Mouse (Mus musculus): ENCODE measurements around the gene Klra1. TPM values are rescaled to one million over a fixed set of nuclear protein-coding genes. Genes with fewer than 3 reads are reported as not detected.
"Not testable (repeated sequence)": the region's sequence is repeated elsewhere in the genome, so short reads cannot be mapped to it uniquely, and the experiment has no call there.

The Klra1 gene
- total RNA-seq (2022) = not detected

DNA sequence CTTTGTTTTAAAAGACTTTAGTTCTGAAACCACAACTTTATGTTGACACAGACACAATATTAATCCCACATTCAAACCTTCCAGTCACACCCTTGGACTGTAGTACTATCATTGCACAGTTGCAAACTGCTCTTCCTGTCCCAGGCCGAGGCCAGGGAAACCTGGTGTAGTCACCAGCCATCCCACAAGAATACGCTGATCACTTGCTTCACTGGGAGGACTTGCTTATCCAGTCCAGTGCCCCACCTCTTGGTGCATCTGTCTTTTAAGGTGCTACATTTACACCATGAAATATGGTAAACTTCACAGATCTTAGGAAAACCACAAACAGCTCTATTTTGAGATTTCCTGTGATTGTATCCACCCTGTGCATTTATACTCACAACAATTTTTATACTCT is at the start of gene Klra1:
Gene Klra1 (minus strand): TSS at position 125 of the 400 bp plus-strand sequence.
- no peak for DNase-seq (ENCODE audit: low spot score in 2 of 2)

DNA sequence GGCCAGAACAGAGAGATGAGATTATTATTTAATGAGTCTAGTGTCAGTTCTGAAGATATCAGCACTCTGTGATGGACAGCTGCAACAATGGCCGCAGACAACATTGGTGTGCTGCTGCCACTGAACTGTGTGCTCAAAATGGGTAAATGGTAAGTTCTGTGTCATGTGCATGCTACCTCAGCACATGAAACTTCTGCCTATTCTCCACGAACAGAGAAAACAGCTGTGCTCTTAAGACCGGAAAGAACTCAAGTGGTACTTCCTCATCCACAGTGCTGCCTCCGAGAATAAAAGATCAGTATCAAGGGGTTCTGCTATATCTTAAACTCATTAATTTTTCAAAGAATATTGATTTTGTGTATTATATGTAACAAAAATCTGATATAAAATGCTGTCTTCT is 42.8 kb upstream of the Klra1 start:
- no peak for DNase-seq (ENCODE audit: low spot score in 2 of 2)

DNA sequence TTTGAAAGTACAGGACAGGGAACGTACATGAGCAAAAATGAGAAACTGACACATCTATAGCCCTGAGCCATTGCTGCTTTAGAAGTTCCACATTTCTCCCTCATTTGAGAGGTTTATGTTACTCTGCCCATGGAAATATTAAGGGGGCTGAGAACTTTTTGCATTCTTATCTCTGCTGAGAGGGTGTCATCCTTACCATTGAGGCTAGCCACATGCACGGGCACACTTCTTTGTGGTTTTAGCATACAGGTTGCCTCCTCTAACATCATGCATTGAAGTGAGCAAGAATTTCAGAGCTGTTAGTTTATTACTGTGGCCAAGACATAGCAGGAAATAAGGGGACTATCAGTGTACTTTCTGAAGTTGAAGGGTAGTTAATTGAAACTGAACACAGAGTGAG is 32.5 kb upstream of the Klra1 start:
- DNase-seq (ENCODE audit: low spot score in 2 of 2) = no peak

DNA sequence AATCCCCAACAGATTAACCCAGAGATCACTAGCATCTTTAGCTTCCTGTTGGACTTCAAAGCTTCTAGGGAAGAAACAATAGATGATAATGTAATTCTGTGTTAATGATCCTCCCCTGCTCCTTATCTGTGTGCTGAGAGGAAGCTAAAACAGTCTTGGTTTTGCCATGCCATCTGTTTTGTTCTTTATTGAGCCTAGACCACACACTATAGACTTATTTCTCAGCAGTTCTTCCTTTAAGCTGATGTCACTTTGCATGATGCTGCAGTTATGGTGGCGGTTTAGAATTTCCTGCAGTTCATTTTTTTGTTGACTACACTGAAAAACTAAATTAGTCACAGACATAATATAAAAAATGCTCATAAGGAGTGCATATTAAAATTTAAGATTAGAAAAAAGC is 18.2 kb upstream of the Klra1 start:
- no peak for DNase-seq (ENCODE audit: low spot score in 2 of 2)

DNA sequence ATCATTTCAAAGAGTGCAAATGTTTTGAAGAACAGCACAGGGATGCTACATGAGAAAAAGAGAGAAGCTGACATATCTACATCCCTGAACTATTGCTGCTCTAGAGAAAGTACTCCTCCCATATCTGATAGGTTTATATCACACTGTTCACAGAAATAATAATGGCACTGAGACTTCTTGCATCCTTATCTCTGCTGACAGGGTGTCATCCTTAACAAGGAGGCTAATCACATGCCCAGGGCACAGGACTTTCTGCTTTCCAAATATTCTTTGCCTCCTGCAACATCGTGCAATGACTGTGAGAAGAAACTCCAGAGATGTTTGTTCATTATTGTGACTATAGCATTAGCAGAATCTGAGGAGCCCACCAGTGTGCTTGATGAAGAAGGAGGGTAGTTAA is 871 bp downstream of the Klra1 start:
- no peak for DNase-seq (ENCODE audit: low spot score in 2 of 2)

DNA sequence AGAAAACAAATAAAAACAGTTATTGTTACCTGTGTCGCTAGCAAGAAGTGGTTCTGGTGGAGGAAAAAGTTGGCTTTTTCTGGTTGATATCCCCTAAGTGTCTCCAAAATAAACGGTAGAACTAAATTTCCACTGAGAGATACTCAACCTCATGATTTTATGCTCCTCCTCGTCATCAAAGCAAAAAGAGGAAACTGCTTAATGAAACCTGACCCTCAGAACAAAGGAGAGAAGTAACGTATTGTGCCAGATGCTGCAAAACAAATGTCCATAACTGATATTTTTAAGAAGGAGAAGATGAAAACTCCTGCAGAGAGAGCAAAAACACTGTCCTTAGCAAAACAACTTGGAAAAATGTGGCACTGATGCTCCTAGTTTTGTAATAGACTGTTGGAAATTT is 4.3 kb downstream of the Klra1 start:
- DNase-seq (ENCODE audit: low spot score in 2 of 2) = no peak

DNA sequence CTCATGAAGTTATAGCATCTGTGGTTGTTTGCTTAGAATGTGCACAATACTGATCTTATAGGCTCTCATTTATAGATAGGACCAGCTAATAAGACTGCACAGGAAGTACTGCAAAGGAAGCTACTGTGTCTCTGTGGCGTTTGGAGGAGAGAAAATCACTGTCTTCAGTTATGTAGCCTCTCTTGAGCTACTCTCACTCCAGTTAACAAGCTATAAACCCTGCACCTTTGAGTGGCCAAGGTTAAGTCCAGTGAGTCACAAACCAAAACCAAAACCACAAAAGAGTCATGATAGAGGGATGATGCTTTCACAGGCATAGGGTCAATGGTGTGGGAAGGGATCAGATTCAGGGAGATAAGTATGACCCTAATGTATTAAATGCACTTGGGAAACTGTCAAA is 41.3 kb downstream of the Klra1 start:
- not testable (repeated sequence) for DNase-seq (ENCODE audit: low spot score in 2 of 2)

DNA sequence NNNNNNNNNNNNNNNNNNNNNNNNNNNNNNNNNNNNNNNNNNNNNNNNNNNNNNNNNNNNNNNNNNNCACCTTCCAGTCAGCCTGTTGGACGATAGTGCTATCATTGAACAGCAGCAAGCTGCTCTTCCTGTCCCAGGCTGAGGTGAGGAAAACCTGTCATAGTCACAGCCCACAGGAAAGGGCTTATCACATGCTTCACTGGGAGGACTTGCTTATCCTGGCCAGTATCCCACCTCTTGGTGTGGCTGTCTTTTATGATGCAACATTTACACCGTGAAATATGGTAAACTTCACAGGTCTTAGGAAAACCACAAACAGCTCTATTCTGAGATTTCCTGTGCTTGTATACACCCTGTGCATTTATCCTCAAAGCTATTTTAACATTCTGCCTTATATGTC is 44.7 kb downstream of the Klra1 start:
- not testable (repeated sequence) for DNase-seq (ENCODE audit: low spot score in 2 of 2)

DNA sequence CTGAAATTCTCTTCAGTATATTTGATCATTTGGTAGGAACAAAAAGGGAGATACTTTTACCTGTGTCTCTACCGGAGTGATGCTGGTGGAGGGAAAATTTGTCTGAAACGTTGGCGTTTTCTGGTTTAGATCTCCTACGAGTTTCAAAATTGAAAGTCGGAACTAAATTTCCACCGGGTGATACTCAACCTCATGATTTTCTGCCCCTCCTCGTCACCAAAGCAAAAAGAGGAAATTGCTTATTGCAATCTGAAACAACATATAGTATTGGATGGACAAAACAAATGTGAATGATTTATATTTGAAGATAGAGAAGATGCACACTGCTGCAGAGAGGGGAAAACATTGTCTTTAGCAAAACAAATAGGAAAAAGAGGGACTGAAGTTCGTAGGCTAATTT is 49.3 kb downstream of the Klra1 start, which contains the start of gene Klra3:
Gene Klra3 (minus strand): TSS at position 164 of the 400 bp plus-strand sequence.
- no peak for DNase-seq (ENCODE audit: low spot score in 2 of 2)

Other genes with a start within 250 kb of the Klra1 start
- gene Klra9, start 193.8 kb downstream of the Klra1 start, total RNA-seq (2022) = not detected
- gene Klra7, start 153.6 kb downstream of the Klra1 start, total RNA-seq (2022) = not detected
- gene Klra10, start 104.9 kb downstream of the Klra1 start, total RNA-seq (2022) = not detected
- gene Klra3, start 49.3 kb downstream of the Klra1 start, total RNA-seq (2022) = not detected